Mouse (Mus musculus): ENCODE measurements around the gene Dcpp2. TPM values are rescaled to one million over a fixed set of nuclear protein-coding genes. Genes with fewer than 3 reads are reported as not detected.
"Not testable (repeated sequence)": the region's sequence is repeated elsewhere in the genome, so short reads cannot be mapped to it uniquely, and the experiment has no call there.

Gene Dcpp2
- polyA plus RNA-seq, 1 experiment from 2014 or later = not detected

GRCm38 (mm10) chr17:23877166-23877565 is 3.5 kb upstream of the Dcpp2 start:
- ATAC-seq = peak; percentile 88
- no peak overlapping the region for H3K9ac ChIP-seq (ENCODE audit: low read depth, low read length)
- H3K27me3 ChIP-seq (ENCODE audit: control insufficient read depth, insufficient read depth, low read depth, low read length) = no peaks in the 10 kb centered on the region
- H3K4me3 ChIP-seq (ENCODE audit: low read depth, low read length) = no peak overlapping the region
- no peaks in the 10 kb centered on the region for H3K36me3 ChIP-seq (ENCODE audit: control insufficient read depth, insufficient read depth, low read length)
- H3K9me3 ChIP-seq (replicated peaks; ENCODE audit: control insufficient read depth, low read length, poor library complexity, severe bottlenecking) = no peaks in the 10 kb centered on the region
- no peak overlapping the region for H3K4me2 ChIP-seq (ENCODE audit: low read length)
- H3K27ac ChIP-seq (ENCODE audit: low read length) = 0 out of 2 replicates have a peak overlapping the region, but pooled peaks have one; percentile 5
- 90% methylated on average over 2 of the region's 2 CpGs for WGBS
- H3K4me1 ChIP-seq (ENCODE audit: control insufficient read depth, insufficient read depth, low read length) = no peaks in the 10 kb centered on the region

GRCm38 (mm10) chr17:23917158-23917557 is 36.5 kb downstream of the Dcpp2 start, which contains the start of gene Dcpp3:
Gene Dcpp3 (plus strand): TSS chr17:23917458.
- H3K4me3 ChIP-seq (ENCODE audit: low read depth, low read length); H3K36me3 ChIP-seq (ENCODE audit: control insufficient read depth, insufficient read depth, low read length); H3K4me2 ChIP-seq (ENCODE audit: low read length); H3K9ac ChIP-seq (ENCODE audit: low read depth, low read length); H3K9me3 ChIP-seq (replicated peaks; ENCODE audit: control insufficient read depth, low read length, poor library complexity, severe bottlenecking); H3K27me3 ChIP-seq (ENCODE audit: control insufficient read depth, insufficient read depth, low read depth, low read length); ATAC-seq; H3K27ac ChIP-seq (ENCODE audit: low read length); H3K4me1 ChIP-seq (ENCODE audit: control insufficient read depth, insufficient read depth, low read length): not testable (repeated sequence)
- 77% methylated on average over 4 of the region's 4 CpGs for WGBS

DNA sequence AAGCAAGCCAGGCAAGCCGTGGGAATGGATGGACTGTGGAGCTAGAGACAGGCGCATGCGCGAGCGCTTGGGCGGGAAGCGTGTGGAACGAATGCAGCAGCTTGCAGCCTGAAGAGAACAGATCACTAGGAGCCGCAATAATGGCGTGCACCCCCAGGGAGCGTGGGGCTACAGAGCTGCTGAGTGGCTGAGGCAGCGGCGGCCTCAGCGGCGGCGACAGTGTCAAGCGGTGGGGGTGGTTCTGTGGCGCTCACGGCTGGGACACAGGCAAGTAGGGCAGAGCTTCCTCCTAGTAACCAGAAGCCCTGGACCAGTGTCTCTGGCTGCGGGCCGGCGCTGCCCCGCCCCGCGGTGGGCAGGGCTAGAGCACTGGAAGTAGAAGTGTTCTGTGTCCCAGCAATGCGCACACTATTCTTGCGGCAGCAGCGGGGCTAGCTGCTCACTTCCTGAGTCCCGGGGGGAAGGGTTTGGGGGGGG is 43.9 kb downstream of the Dcpp2 start:
- Histone ChIP-seq H3K27ac (ENCODE audit: low read length) (peak overlapping the region; percentile 89), H3K9ac (ENCODE audit: low read depth, low read length) (peak overlapping the region; percentile 73), H3K4me2 (ENCODE audit: low read length) (peak overlapping the region; percentile 93), H3K36me3 (ENCODE audit: control insufficient read depth, insufficient read depth, low read length) (no peaks in the 10 kb centered on the region), H3K27me3 (ENCODE audit: control insufficient read depth, insufficient read depth, low read depth, low read length) (no peaks in the 10 kb centered on the region), H3K9me3 (replicated peaks; ENCODE audit: control insufficient read depth, low read length, poor library complexity, severe bottlenecking) (no peaks in the 10 kb centered on the region), H3K4me1 (ENCODE audit: control insufficient read depth, insufficient read depth, low read length) (peaks cover 8% of the 10 kb centered on the region), H3K4me3 (ENCODE audit: low read depth, low read length) (peak overlapping the region; percentile 64)
- WGBS = under 1% methylated on average over 29 of the region's 29 CpGs
- peak; percentile 98 for ATAC-seq

DNA sequence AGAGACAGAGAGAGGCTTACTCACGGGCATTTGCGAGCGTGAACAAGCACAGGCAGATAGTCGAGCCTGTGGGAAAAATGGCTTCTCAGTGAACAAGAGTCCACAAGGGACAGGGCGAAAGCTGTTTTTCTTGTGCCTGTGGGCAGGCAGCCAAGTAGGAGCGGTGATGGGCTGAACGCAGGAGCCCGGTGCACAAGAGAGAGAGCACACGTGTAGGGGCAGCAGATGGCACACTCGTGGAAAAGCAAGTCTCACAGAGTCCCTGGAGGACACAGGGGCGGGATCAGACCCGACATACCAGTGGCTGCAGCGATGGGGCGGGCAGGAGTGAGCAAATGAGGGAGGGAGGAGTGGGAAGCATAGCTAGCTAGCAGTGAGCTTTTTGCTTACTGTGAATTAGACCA is 44.4 kb downstream of the Dcpp2 start:
- Histone ChIP-seq H3K9me3 (replicated peaks; ENCODE audit: control insufficient read depth, low read length, poor library complexity, severe bottlenecking) (no peaks in the 10 kb centered on the region), H3K4me1 (ENCODE audit: control insufficient read depth, insufficient read depth, low read length) (peaks cover 8% of the 10 kb centered on the region), H3K27ac (ENCODE audit: low read length) (peak overlapping the region; percentile 89), H3K4me3 (ENCODE audit: low read depth, low read length) (peak overlapping the region; percentile 64), H3K36me3 (ENCODE audit: control insufficient read depth, insufficient read depth, low read length) (no peaks in the 10 kb centered on the region), H3K4me2 (ENCODE audit: low read length) (peak overlapping the region; percentile 93), H3K27me3 (ENCODE audit: control insufficient read depth, insufficient read depth, low read depth, low read length) (no peaks in the 10 kb centered on the region), H3K9ac (ENCODE audit: low read depth, low read length) (peak overlapping the region; percentile 73)
- peak; percentile 89 for ATAC-seq
- WGBS = under 1% methylated on average over 14 of the region's 14 CpGs

DNA sequence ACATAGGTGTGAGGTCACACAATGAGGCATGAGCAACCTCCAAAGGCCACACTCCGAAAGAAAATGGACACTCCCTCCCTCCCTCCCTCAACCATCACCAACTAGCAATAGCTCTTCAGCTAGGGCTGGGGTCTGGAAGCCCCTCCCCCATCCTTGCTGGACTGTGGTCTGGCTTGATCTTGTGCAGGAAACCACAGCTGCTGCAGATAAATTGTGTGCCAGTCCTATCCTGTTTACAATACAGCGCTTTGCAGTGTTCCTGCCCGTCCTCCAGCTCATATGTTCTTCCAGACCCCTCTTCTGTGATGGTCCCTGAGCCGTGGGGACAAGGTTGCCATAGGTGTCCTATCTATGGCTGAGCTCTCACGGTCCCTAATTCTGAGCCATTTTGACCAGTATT is 50.5 kb downstream of the Dcpp2 start:
- no peaks in the 10 kb centered on the region for H3K4me1 ChIP-seq (ENCODE audit: control insufficient read depth, insufficient read depth, low read length)
- no peak overlapping the region for H3K27ac ChIP-seq (ENCODE audit: low read length)
- no peak overlapping the region for H3K4me2 ChIP-seq (ENCODE audit: low read length)
- no peaks in the 10 kb centered on the region for H3K36me3 ChIP-seq (ENCODE audit: control insufficient read depth, insufficient read depth, low read length)
- no peaks in the 10 kb centered on the region for H3K27me3 ChIP-seq (ENCODE audit: control insufficient read depth, insufficient read depth, low read depth, low read length)
- no peak for ATAC-seq
- H3K9ac ChIP-seq (ENCODE audit: low read depth, low read length) = no peak overlapping the region
- no peaks in the 10 kb centered on the region for H3K9me3 ChIP-seq (replicated peaks; ENCODE audit: control insufficient read depth, low read length, poor library complexity, severe bottlenecking)
- 89% methylated on average over 5 of the region's 5 CpGs for WGBS
- no peak overlapping the region for H3K4me3 ChIP-seq (ENCODE audit: low read depth, low read length)

DNA sequence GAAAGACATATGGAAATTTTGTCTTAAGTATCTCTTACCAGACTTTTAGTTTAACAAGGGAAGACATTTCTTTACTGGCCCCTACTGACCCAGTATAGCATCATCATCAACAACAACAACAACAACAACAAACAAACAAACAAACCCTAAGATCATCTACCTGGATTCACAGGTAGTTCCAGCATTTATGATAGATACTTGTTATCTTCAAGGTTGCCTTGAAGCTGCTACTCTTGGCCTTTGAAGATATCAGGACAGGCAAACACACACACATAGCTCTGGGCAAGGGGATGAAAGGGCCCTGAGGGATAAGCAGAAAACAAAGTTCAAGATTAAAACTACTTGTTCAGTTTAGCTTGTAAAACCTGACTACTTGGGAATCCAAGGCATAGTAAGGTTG is 60.7 kb downstream of the Dcpp2 start, which contains the start of gene Sbp:
Gene Sbp, plus strand, starts transcription at position 301 of the 400 bp plus-strand sequence.
- Histone ChIP-seq H3K4me1 (ENCODE audit: control insufficient read depth, insufficient read depth, low read length) (no peaks in the 10 kb centered on the region), H3K9ac (ENCODE audit: low read depth, low read length) (no peak within 1 kb of the TSS), H3K4me2 (ENCODE audit: low read length) (no peak within 1 kb of the TSS), H3K27me3 (ENCODE audit: control insufficient read depth, insufficient read depth, low read depth, low read length) (no peaks in the 10 kb centered on the region), H3K36me3 (ENCODE audit: control insufficient read depth, insufficient read depth, low read length) (no peaks in the 10 kb centered on the region), H3K9me3 (replicated peaks; ENCODE audit: control insufficient read depth, low read length, poor library complexity, severe bottlenecking) (no peaks in the 10 kb centered on the region), H3K4me3 (ENCODE audit: low read depth, low read length) (no peak within 1 kb of the TSS), H3K27ac (ENCODE audit: low read length) (no peak within 1 kb of the TSS)
- ATAC-seq = no peak

DNA sequence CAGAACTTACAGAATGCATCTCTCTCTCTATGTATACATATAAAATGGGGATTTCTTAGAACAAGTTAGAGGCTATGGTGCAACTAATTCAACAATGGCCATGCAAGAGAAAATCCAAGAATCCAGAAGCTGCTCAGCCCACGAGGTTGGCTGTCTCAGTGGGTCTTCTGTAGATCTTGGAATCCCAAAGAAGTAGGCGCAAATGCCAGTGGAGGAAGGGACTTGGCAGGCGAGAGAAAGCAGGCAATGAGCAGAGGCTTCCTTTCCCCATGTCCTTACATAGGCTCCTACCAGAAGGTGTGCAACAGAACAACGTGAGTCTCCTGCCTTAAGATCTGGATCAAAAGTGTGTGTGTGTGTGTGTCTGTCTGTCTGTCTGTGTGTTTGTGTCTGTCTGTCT is 66.8 kb downstream of the Dcpp2 start:
- 83% methylated on average over 4 of the region's 4 CpGs for whole genome bisulfite sequencing
- H3K27me3 ChIP-seq (ENCODE audit: control insufficient read depth, insufficient read depth, low read depth, low read length); H3K4me3 ChIP-seq (ENCODE audit: low read depth, low read length); H3K4me2 ChIP-seq (ENCODE audit: low read length); H3K4me1 ChIP-seq (ENCODE audit: control insufficient read depth, insufficient read depth, low read length); ATAC-seq; H3K9me3 ChIP-seq (replicated peaks; ENCODE audit: control insufficient read depth, low read length, poor library complexity, severe bottlenecking); H3K9ac ChIP-seq (ENCODE audit: low read depth, low read length); H3K36me3 ChIP-seq (ENCODE audit: control insufficient read depth, insufficient read depth, low read length); H3K27ac ChIP-seq (ENCODE audit: low read length): not testable (repeated sequence)

- 88% methylated on average over 2 of the region's 2 CpGs for WGBS
- Histone ChIP-seq H3K9me3 (replicated peaks; ENCODE audit: control insufficient read depth, low read length, poor library complexity, severe bottlenecking) (no peaks in the 10 kb centered on the region), H3K27me3 (ENCODE audit: control insufficient read depth, insufficient read depth, low read depth, low read length) (no peaks in the 10 kb centered on the region), H3K4me3 (ENCODE audit: low read depth, low read length) (no peak overlapping the region), H3K9ac (ENCODE audit: low read depth, low read length) (no peak overlapping the region), H3K27ac (ENCODE audit: low read length) (no peak overlapping the region), H3K36me3 (ENCODE audit: control insufficient read depth, insufficient read depth, low read length) (no peaks in the 10 kb centered on the region), H3K4me1 (ENCODE audit: control insufficient read depth, insufficient read depth, low read length) (no peaks in the 10 kb centered on the region), H3K4me2 (ENCODE audit: low read length) (no peak overlapping the region)
- ATAC-seq = no peak
Observed at GRCm38 (mm10) chr17:23949068-23949467, 68.4 kb downstream of the Dcpp2 start.

All from midbrain, embryonic 16.5 days (tissue).